ENCODE assay signal across 10 mouse cellular contexts in the genomic region with DNA sequence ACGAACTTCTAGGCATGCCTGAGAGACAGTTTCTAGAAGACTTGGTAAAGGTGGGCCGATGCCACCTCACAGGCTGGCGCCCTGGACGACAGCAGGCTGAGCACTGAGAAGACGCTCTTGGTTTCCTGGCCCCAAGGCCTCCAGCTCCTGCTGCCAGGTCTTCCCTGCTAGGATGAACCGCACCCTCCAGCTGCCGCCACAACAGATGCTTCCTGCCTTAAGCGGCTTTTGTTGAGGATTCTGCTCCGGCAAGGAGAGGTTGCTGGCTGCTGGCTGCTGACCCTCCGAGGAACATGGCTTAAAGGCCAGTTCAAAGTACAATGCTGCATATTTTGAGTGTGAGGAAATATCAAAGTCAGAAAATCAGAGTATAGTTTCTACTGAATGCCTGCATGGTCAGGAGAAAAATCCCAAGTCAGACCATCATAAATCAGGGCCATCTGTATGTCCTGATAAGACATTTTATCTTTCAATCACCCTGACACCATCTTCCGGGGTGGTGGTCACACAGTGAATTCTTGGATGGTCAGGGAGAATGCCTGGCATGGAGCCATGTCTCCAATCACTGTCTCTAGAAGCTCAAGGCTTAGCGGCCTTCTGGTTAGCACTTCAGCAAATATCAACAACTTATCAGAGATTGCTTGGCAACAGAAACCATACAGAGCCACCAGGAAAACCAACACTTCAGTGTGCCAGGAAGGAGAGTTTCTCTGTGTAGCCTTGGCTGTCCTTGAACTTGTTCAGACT. TPM values are rescaled to one million over a fixed set of nuclear protein-coding genes. Genes with fewer than 3 reads are reported as not detected.
DNase-seq lines count a peak whose midpoint lies in the region; ATAC-seq and TF ChIP-seq lines count a peak whose summit lies in the region.
"Had no signal": no experiment of that assay in that cellular context is flagged by ENCODE, and none has a peak within 500 bp of the region (broad histone marks: within the 10 kb centered on the region; RNA-seq: fewer than 3 reads in every experiment).

No protein-coding gene starts in this region.

- TF ChIP-seq CTCF in hindbrain, postnatal 0 days (IDR thresholded peaks at IDR 0.05; ENCODE audit: low read depth): no peak
- TF ChIP-seq CTCF in lung, postnatal 0 days (IDR thresholded peaks at IDR 0.05): no peak

- H3K36me3 ChIP-seq in hindbrain, postnatal 0 days (ENCODE audit: insufficient read depth, low read length): no peaks in the 10 kb centered on the region
- H3K36me3 ChIP-seq in hindbrain, embryonic 13.5 days: no peaks in the 10 kb centered on the region
- H3K36me3 ChIP-seq in lung, postnatal 0 days (ENCODE audit: insufficient read depth, low read length): no peaks in the 10 kb centered on the region
- no peaks in the 10 kb centered on the region for H3K36me3 ChIP-seq in liver, embryonic 12.5 days
- no peaks in the 10 kb centered on the region for H3K36me3 ChIP-seq in hindbrain, embryonic 14.5 days (replicated peaks; ENCODE audit: control insufficient read depth, insufficient read depth)
- H3K36me3 ChIP-seq: midbrain, embryonic 15.5 days had no signal

- H3K27ac ChIP-seq in hindbrain, postnatal 0 days: peak overlapping the region; percentile 29; the same call in 1 of the 2 replicates
- no peak overlapping the region for H3K27ac ChIP-seq in hindbrain, embryonic 13.5 days
- peak overlapping the region; percentile 20; the same call in 1 of the 2 replicates for H3K27ac ChIP-seq in brown adipose tissue, adult 24 weeks (replicated peaks; ENCODE audit: low read depth, low read length)
- H3K27ac ChIP-seq in lung, postnatal 0 days (ENCODE audit: low read length): peak overlapping the region; percentile 60; the same call in 1 of the 2 replicates
- H3K27ac ChIP-seq in liver, embryonic 12.5 days: no peak overlapping the region
- H3K27ac ChIP-seq in hindbrain, embryonic 14.5 days: no peak overlapping the region
- H3K27ac ChIP-seq: midbrain, embryonic 15.5 days had no signal

- no peak overlapping the region for H3K4me3 ChIP-seq in hindbrain, postnatal 0 days (ENCODE audit: low read length)
- H3K4me3 ChIP-seq in hindbrain, embryonic 13.5 days: no peak overlapping the region
- no peak overlapping the region for H3K4me3 ChIP-seq in brown adipose tissue, adult 24 weeks (ENCODE audit: insufficient read depth, low read depth, low read length)
- H3K4me3 ChIP-seq in lung, postnatal 0 days (ENCODE audit: low read depth, low read length): no peak overlapping the region
- H3K4me3 ChIP-seq in liver, embryonic 12.5 days: no peak overlapping the region
- no peak overlapping the region for H3K4me3 ChIP-seq in hindbrain, embryonic 14.5 days (replicated peaks; ENCODE audit: low read length)
- H3K4me3 ChIP-seq: midbrain, embryonic 15.5 days had no signal

- peak; percentile 92 for TF ChIP-seq EP300 in lung, postnatal 0 days (IDR thresholded peaks at IDR 0.05)

- WGBS in hindbrain, postnatal 0 days: 49% methylated on average over 12 of the region's 12 CpGs
- 68% methylated on average over 12 of the region's 12 CpGs for WGBS in hindbrain, embryonic 13.5 days
- 41% methylated on average over 12 of the region's 12 CpGs for WGBS in lung, postnatal 0 days
- 30% methylated on average over 12 of the region's 12 CpGs for WGBS in liver, embryonic 12.5 days (ENCODE audit: insufficient replicate concordance)
- 71% methylated on average over 12 of the region's 12 CpGs for WGBS in hindbrain, embryonic 14.5 days

- no peaks in the 10 kb centered on the region for H3K27me3 ChIP-seq in hindbrain, postnatal 0 days (ENCODE audit: insufficient read depth, low read length)
- H3K27me3 ChIP-seq in hindbrain, embryonic 13.5 days: no peaks in the 10 kb centered on the region
- no peaks in the 10 kb centered on the region for H3K27me3 ChIP-seq in lung, postnatal 0 days (replicated peaks; ENCODE audit: insufficient read depth, low read length)
- H3K27me3 ChIP-seq in liver, embryonic 12.5 days (replicated peaks): peaks cover 28% of the 10 kb centered on the region; the same call in 1 of the 2 replicates
- no peaks in the 10 kb centered on the region for H3K27me3 ChIP-seq in hindbrain, embryonic 14.5 days (ENCODE audit: control insufficient read depth, insufficient read depth, low read length)
- H3K27me3 ChIP-seq: midbrain, embryonic 15.5 days had no signal

- no peak overlapping the region for H3K4me2 ChIP-seq in hindbrain, postnatal 0 days (ENCODE audit: low read depth, low read length)
- no peak overlapping the region for H3K4me2 ChIP-seq in hindbrain, embryonic 13.5 days
- no peak overlapping the region for H3K4me2 ChIP-seq in lung, postnatal 0 days (replicated peaks; ENCODE audit: low read depth, low read length)
- H3K4me2 ChIP-seq in liver, embryonic 12.5 days: no peak overlapping the region
- H3K4me2 ChIP-seq in hindbrain, embryonic 14.5 days (replicated peaks): no peak overlapping the region
- H3K4me2 ChIP-seq: midbrain, embryonic 15.5 days had no signal

- no peaks in the 10 kb centered on the region for H3K4me1 ChIP-seq in hindbrain, postnatal 0 days (ENCODE audit: insufficient read depth, low read length)
- no peaks in the 10 kb centered on the region for H3K4me1 ChIP-seq in hindbrain, embryonic 13.5 days (replicated peaks)
- H3K4me1 ChIP-seq in brown adipose tissue, adult 24 weeks (ENCODE audit: control insufficient read depth, insufficient read depth, insufficient read length, low read length): 0 out of 2 replicates have a peak, but pooled peaks cover 2% of the 10 kb centered on the region
- no peaks in the 10 kb centered on the region for H3K4me1 ChIP-seq in lung, postnatal 0 days (ENCODE audit: insufficient read depth, low read depth, low read length)
- peaks cover 14% of the 10 kb centered on the region for H3K4me1 ChIP-seq in liver, embryonic 12.5 days
- no peaks in the 10 kb centered on the region for H3K4me1 ChIP-seq in hindbrain, embryonic 14.5 days (replicated peaks; ENCODE audit: control insufficient read depth, insufficient read depth, low read length)
- H3K4me1 ChIP-seq: midbrain, embryonic 15.5 days had no signal

- DNase-seq in hindbrain, postnatal 0 days (ENCODE audit: low spot score): peak; percentile 55
- DNase-seq in heart, postnatal 25 days (ENCODE audit: low spot score): peak; percentile 40
- DNase-seq in lung, postnatal 0 days (ENCODE audit: low spot score): peak; percentile 75
- DNase-seq in urinary bladder, postnatal 25 days (ENCODE audit: low spot score): no peak
- DNase-seq in hindbrain, embryonic 14.5 days (ENCODE audit: low spot score): no peak
- DNase-seq: thymus, postnatal 36 days had no signal

- H3K9ac ChIP-seq in hindbrain, postnatal 0 days (replicated peaks; ENCODE audit: low read length): no peak overlapping the region
- H3K9ac ChIP-seq in hindbrain, embryonic 13.5 days: no peak overlapping the region
- no peak overlapping the region for H3K9ac ChIP-seq in lung, postnatal 0 days (replicated peaks; ENCODE audit: low read depth)
- H3K9ac ChIP-seq in liver, embryonic 12.5 days: no peak overlapping the region
- no peak overlapping the region for H3K9ac ChIP-seq in hindbrain, embryonic 14.5 days
- H3K9ac ChIP-seq: midbrain, embryonic 15.5 days had no signal

- 0 out of 2 replicates have a peak, but pooled peaks have one; percentile 38 for ATAC-seq in hindbrain, postnatal 0 days
- ATAC-seq in hindbrain, embryonic 13.5 days (ENCODE audit: low FRiP score): no peak
- peak; percentile 87 for ATAC-seq in lung, postnatal 0 days
- no peak for ATAC-seq in liver, embryonic 12.5 days
- ATAC-seq in hindbrain, embryonic 14.5 days (ENCODE audit: low FRiP score): no peak
- ATAC-seq: midbrain, embryonic 15.5 days had no signal

- intact Hi-C loops in heart, postnatal 25 days (cut with DNase I): no loop called here

- H3K9me3 ChIP-seq in hindbrain, postnatal 0 days (ENCODE audit: low read length): no peaks in the 10 kb centered on the region
- no peaks in the 10 kb centered on the region for H3K9me3 ChIP-seq in hindbrain, embryonic 13.5 days
- no peaks in the 10 kb centered on the region for H3K9me3 ChIP-seq in lung, postnatal 0 days (ENCODE audit: low read length)
- H3K9me3 ChIP-seq in liver, embryonic 12.5 days (replicated peaks): no peaks in the 10 kb centered on the region
- H3K9me3 ChIP-seq in hindbrain, embryonic 14.5 days (ENCODE audit: control insufficient read depth, low read length): no peaks in the 10 kb centered on the region
- H3K9me3 ChIP-seq: midbrain, embryonic 15.5 days had no signal

RNA-seq across cellular contexts. Expression of a gene that starts 9.6 kb away (rescaled TPM):
- 22.1 and 27.7 TPM in 2 replicates for total RNA-seq in hindbrain, postnatal 0 days (2014; rRNA removed)
- polyA plus RNA-seq in hindbrain, postnatal 0 days (2015; fragmentation: Nextera tagmentation; extraction: Ambion mirVana): 5.1 TPM in 2 replicates
- 2.3 and 2.8 TPM in 2 replicates for polyA plus RNA-seq in hindbrain, embryonic 13.5 days (2015; fragmentation: Nextera tagmentation; extraction: Ambion mirVana)
- polyA plus RNA-seq in brown adipose tissue, adult 24 weeks (2012; ENCODE audit: insufficient read depth, insufficient read length, missing spikeins): 4.5 and 5.8 TPM in 2 replicates
- 10 to 100 TPM; 18.4 to 25.6 TPM for total RNA-seq in heart, postnatal 25 days (2021)
- 5.2 and 5.6 TPM in 2 replicates for polyA plus RNA-seq in lung, postnatal 0 days (2015; fragmentation: Nextera tagmentation; extraction: Ambion mirVana)
- polyA plus RNA-seq in liver, embryonic 12.5 days (2016; fragmentation: Nextera tagmentation; extraction: Ambion mirVana): 6.0 and 7.2 TPM in 2 replicates
- polyA plus RNA-seq in hindbrain, embryonic 14.5 days (2014; fragmentation: Nextera tagmentation; extraction: Ambion mirVana): 3.5 and 3.7 TPM in 2 replicates

Comparison
In these comparisons a context has a peak if more than half of its experiments do, and no peak if none do; other contexts are left out.
1. ATAC-seq: peak in hindbrain, postnatal 0 days (single experiment) and lung, postnatal 0 days (single experiment); none in hindbrain, embryonic 13.5 days (single experiment), liver, embryonic 12.5 days (single experiment) and hindbrain, embryonic 14.5 days (single experiment).
2. DNase-seq: peak in hindbrain, postnatal 0 days (single experiment), heart, postnatal 25 days (single experiment) and lung, postnatal 0 days (single experiment); none in urinary bladder, postnatal 25 days (single experiment) and hindbrain, embryonic 14.5 days (single experiment).
3. H3K27ac ChIP-seq: peak in hindbrain, postnatal 0 days (single experiment), brown adipose tissue, adult 24 weeks (single experiment) and lung, postnatal 0 days (single experiment); none in hindbrain, embryonic 13.5 days (single experiment), liver, embryonic 12.5 days (single experiment) and hindbrain, embryonic 14.5 days (single experiment).